Mouse (Mus musculus) urinary bladder, postnatal 10 days (tissue): ENCODE data around the gene Pcbp3.

ENCODE experiments used
- DNase-seq: peaks from one replicate; pipeline ENCODE4 v3.0.0; 2022; ENCODE audit warnings: low spot score

Pcbp3 gene

GRCm38 (mm10) chr10:76931122-76931521 is 30.6 kb downstream of the Pcbp3 start:
- no peak for DNase-seq

- DNase-seq = no peak
These were observed 37.2 kb downstream of the Pcbp3 start for GRCm38 (mm10) chr10:76924441-76924840.

- no peak for DNase-seq
These were observed 43.6 kb downstream of the Pcbp3 start for GRCm38 (mm10) chr10:76918086-76918485.

- no peak for DNase-seq
These were observed 55.3 kb downstream of the Pcbp3 start for GRCm38 (mm10) chr10:76906434-76906833.

- DNase-seq = no peak
These were observed 55.7 kb downstream of the Pcbp3 start for GRCm38 (mm10) chr10:76905935-76906341.

GRCm38 (mm10) chr10:76903694-76904093 is 58.0 kb downstream of the Pcbp3 start:
- DNase-seq = no peak

- DNase-seq = no peak
These were observed 58.6 kb downstream of the Pcbp3 start for GRCm38 (mm10) chr10:76903099-76903498.

- DNase-seq = no peak
These were observed 59.1 kb downstream of the Pcbp3 start for GRCm38 (mm10) chr10:76902588-76902987.

- no peak for DNase-seq
These were observed 63.3 kb downstream of the Pcbp3 start for GRCm38 (mm10) chr10:76898428-76898827.

- no peak for DNase-seq
These were observed 70.2 kb downstream of the Pcbp3 start for GRCm38 (mm10) chr10:76891456-76891855.

- DNase-seq = no peak
These were observed 78.0 kb downstream of the Pcbp3 start for GRCm38 (mm10) chr10:76883442-76884244.

GRCm38 (mm10) chr10:76882644-76883441 is 78.8 kb downstream of the Pcbp3 start:
- no peak for DNase-seq

GRCm38 (mm10) chr10:76881900-76882299 is 79.8 kb downstream of the Pcbp3 start:
- no peak for DNase-seq

GRCm38 (mm10) chr10:76875310-76875709 is 86.4 kb downstream of the Pcbp3 start:
- no peak for DNase-seq

- DNase-seq = no peak
These were observed 86.8 kb downstream of the Pcbp3 start for GRCm38 (mm10) chr10:76874879-76875278.

GRCm38 (mm10) chr10:76874398-76874797 is 87.3 kb downstream of the Pcbp3 start:
- no peak for DNase-seq

GRCm38 (mm10) chr10:76873948-76874347 is 87.7 kb downstream of the Pcbp3 start:
- no peak for DNase-seq

- no peak for DNase-seq
These were observed 89.0 kb downstream of the Pcbp3 start for GRCm38 (mm10) chr10:76872736-76873135.

- no peak for DNase-seq
These were observed 95.8 kb downstream of the Pcbp3 start for GRCm38 (mm10) chr10:76865936-76866335.

- no peak for DNase-seq
These were observed 100.7 kb downstream of the Pcbp3 start for GRCm38 (mm10) chr10:76860998-76861397.

GRCm38 (mm10) chr10:76859355-76860127 is 102.1 kb downstream of the Pcbp3 start:
- no peak for DNase-seq

- DNase-seq = no peak
These were observed 103.8 kb downstream of the Pcbp3 start for GRCm38 (mm10) chr10:76857879-76858278.
